ENCODE assay signal across 8 mouse cellular contexts in the genomic region with DNA sequence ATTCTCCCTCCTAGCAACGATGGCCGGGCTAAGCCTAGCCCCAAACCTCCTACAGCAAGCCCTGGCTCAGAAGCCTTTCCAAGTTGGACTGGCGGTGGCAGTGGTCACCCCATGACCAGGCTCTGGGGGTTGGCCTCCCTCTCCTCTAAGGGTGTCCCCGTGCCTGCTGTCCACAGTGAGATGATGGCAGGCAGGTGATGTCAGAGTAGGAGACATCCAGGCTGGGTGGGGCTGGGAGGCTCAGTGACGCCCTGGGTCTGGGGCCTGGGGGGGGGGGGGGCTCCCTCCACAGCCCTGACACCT. TPM values are rescaled to one million over a fixed set of nuclear protein-coding genes. Genes with fewer than 3 reads are reported as not detected.
DNase-seq lines count a peak whose midpoint lies in the region; ATAC-seq and TF ChIP-seq lines count a peak whose summit lies in the region.

No protein-coding gene starts in this region.

- peak overlapping the region; percentile 89 for H3K9ac ChIP-seq in kidney, postnatal 0 days (ENCODE audit: low read depth, low read length)
- peak overlapping the region; percentile 89 for H3K9ac ChIP-seq in embryonic facial prominence, embryonic 14.5 days (ENCODE audit: low read depth, low read length)
- peak overlapping the region; percentile 83 for H3K9ac ChIP-seq in intestine, embryonic 15.5 days
- H3K9ac ChIP-seq in midbrain, postnatal 0 days (replicated peaks; ENCODE audit: low read length, poor library complexity, severe bottlenecking), result peak overlapping the region; percentile 96

- peak overlapping the region; percentile 96; the same call in 1 of the 2 replicates for H3K27ac ChIP-seq in kidney, postnatal 0 days
- peak overlapping the region; percentile 82; the same call in 1 of the 2 replicates for H3K27ac ChIP-seq in embryonic facial prominence, embryonic 14.5 days (replicated peaks; ENCODE audit: low read depth, low read length)
- H3K27ac ChIP-seq in intestine, embryonic 15.5 days, result 0 out of 2 replicates have a peak overlapping the region, but pooled peaks have one; percentile 94
- H3K27ac ChIP-seq in midbrain, postnatal 0 days (ENCODE audit: low read depth, low read length), result peak overlapping the region; percentile 67; the same call in 1 of the 2 replicates

- H3K4me2 ChIP-seq in kidney, postnatal 0 days (ENCODE audit: low read length), result peak overlapping the region; percentile 98
- H3K4me2 ChIP-seq in embryonic facial prominence, embryonic 14.5 days (ENCODE audit: low read depth, low read length), result peak overlapping the region; percentile 88
- H3K4me2 ChIP-seq in intestine, embryonic 15.5 days (replicated peaks), result peak overlapping the region; percentile 94
- H3K4me2 ChIP-seq in midbrain, postnatal 0 days (ENCODE audit: low read depth, low read length, poor library complexity, severe bottlenecking), result peak overlapping the region; percentile 91

- ATAC-seq in kidney, postnatal 0 days (replicated peaks; ENCODE audit: low FRiP score, low read depth), result no peak
- ATAC-seq in embryonic facial prominence, embryonic 14.5 days (ENCODE audit: low read depth), result no peak
- ATAC-seq in intestine, embryonic 15.5 days, result no peak; the same call in 1 of the 2 replicates
- no peak for ATAC-seq in midbrain, postnatal 0 days (ENCODE audit: low FRiP score)
- no peak for ATAC-seq in erythroid progenitor cell, adult 5-6 weeks (replicated peaks; ENCODE audit: low FRiP score, poor library complexity, severe bottlenecking)

- 3% methylated on average over 5 of the region's 5 CpGs for WGBS in kidney, postnatal 0 days
- 19% methylated on average over 4 of the region's 5 CpGs for WGBS in embryonic facial prominence, embryonic 14.5 days
- 20% methylated on average over 5 of the region's 5 CpGs for WGBS in intestine, embryonic 15.5 days
- WGBS in midbrain, postnatal 0 days, result 16% methylated on average over 5 of the region's 5 CpGs

- H3K4me1 ChIP-seq in kidney, postnatal 0 days (replicated peaks; ENCODE audit: insufficient read depth, low read length), result peaks cover 9% of the 10 kb centered on the region; the same call in 1 of the 2 replicates
- H3K4me1 ChIP-seq in embryonic facial prominence, embryonic 14.5 days (ENCODE audit: control insufficient read depth, insufficient read depth, low read length), result peaks cover 24% of the 10 kb centered on the region
- peaks cover 32% of the 10 kb centered on the region for H3K4me1 ChIP-seq in intestine, embryonic 15.5 days (replicated peaks)
- H3K4me1 ChIP-seq in midbrain, postnatal 0 days (ENCODE audit: insufficient read depth, low read length), result peaks cover 9% of the 10 kb centered on the region; the same call in 1 of the 2 replicates

- intact Hi-C loops in left cerebral cortex, postnatal 14 days (cut with DNase I), result no loop called here

- no peak for TF ChIP-seq CTCF in kidney, postnatal 0 days (IDR thresholded peaks at IDR 0.05; ENCODE audit: low read depth)
- no peak for TF ChIP-seq CTCF in midbrain, postnatal 0 days (IDR thresholded peaks at IDR 0.05)

- no peaks in the 10 kb centered on the region for H3K27me3 ChIP-seq in kidney, postnatal 0 days (ENCODE audit: insufficient read depth, low read length)
- 0 out of 2 replicates have a peak, but pooled peaks cover 5% of the 10 kb centered on the region for H3K27me3 ChIP-seq in embryonic facial prominence, embryonic 14.5 days (replicated peaks; ENCODE audit: control insufficient read depth, insufficient read depth, low read length)
- 0 out of 2 replicates have a peak, but pooled peaks cover 4% of the 10 kb centered on the region for H3K27me3 ChIP-seq in intestine, embryonic 15.5 days (replicated peaks)
- H3K27me3 ChIP-seq in midbrain, postnatal 0 days (ENCODE audit: insufficient read depth, low read length), result no peaks in the 10 kb centered on the region

- H3K9me3 ChIP-seq in kidney, postnatal 0 days (replicated peaks; ENCODE audit: low read length), result no peaks in the 10 kb centered on the region
- H3K9me3 ChIP-seq in embryonic facial prominence, embryonic 14.5 days (ENCODE audit: control insufficient read depth, low read length), result no peaks in the 10 kb centered on the region
- no peaks in the 10 kb centered on the region for H3K9me3 ChIP-seq in intestine, embryonic 15.5 days
- no peaks in the 10 kb centered on the region for H3K9me3 ChIP-seq in midbrain, postnatal 0 days (ENCODE audit: low read length)

- H3K4me3 ChIP-seq in kidney, postnatal 0 days (replicated peaks; ENCODE audit: low read depth, low read length), result peak overlapping the region; percentile 80
- peak overlapping the region; percentile 85 for H3K4me3 ChIP-seq in embryonic facial prominence, embryonic 14.5 days (ENCODE audit: low read depth, low read length)
- peak overlapping the region; percentile 83 for H3K4me3 ChIP-seq in intestine, embryonic 15.5 days (replicated peaks)
- H3K4me3 ChIP-seq in midbrain, postnatal 0 days (ENCODE audit: low read depth, low read length), result peak overlapping the region; percentile 86

- H3K36me3 ChIP-seq in kidney, postnatal 0 days (ENCODE audit: insufficient read depth, low read length), result no peaks in the 10 kb centered on the region; the same call in 1 of the 2 replicates
- peaks cover 21% of the 10 kb centered on the region; the same call in 1 of the 2 replicates for H3K36me3 ChIP-seq in embryonic facial prominence, embryonic 14.5 days (ENCODE audit: control insufficient read depth, insufficient read depth, low read length)
- H3K36me3 ChIP-seq in intestine, embryonic 15.5 days, result no peaks in the 10 kb centered on the region
- H3K36me3 ChIP-seq in midbrain, postnatal 0 days (ENCODE audit: insufficient read depth, low read length), result no peaks in the 10 kb centered on the region

- no peak for DNase-seq in kidney, postnatal 0 days (ENCODE audit: low spot score)
- DNase-seq in kidney, adult 8-10 months, result no peak
- no peak for DNase-seq in embryonic facial prominence, embryonic 14.5 days (ENCODE audit: low spot score)
- DNase-seq in midbrain, postnatal 0 days (ENCODE audit: low spot score), result no peak
- DNase-seq in kidney, postnatal 4 days, result no peak
- DNase-seq in left cerebral cortex, postnatal 14 days (ENCODE audit: low spot score in 2 of 2), result no peak

RNA-seq across cellular contexts. Expression of gene Cep170b, which starts 2.7 kb away (rescaled TPM):
- polyA plus RNA-seq in kidney, postnatal 0 days (2015; fragmentation: Nextera tagmentation; extraction: Ambion mirVana), result 13.6 and 13.9 TPM in 2 replicates
- polyA plus RNA-seq in embryonic facial prominence, embryonic 14.5 days (2014; fragmentation: Nextera tagmentation; extraction: Ambion mirVana), result 13.3 and 14.4 TPM in 2 replicates
- 20.1 and 22.4 TPM in 2 replicates for polyA plus RNA-seq in intestine, embryonic 15.5 days (2015; fragmentation: Nextera tagmentation; extraction: Ambion mirVana)
- total RNA-seq in midbrain, postnatal 0 days (2014; rRNA removed), result 125 and 140 TPM in 2 replicates
- polyA plus RNA-seq in midbrain, postnatal 0 days (2015; fragmentation: Nextera tagmentation; extraction: Ambion mirVana), result 42.7 and 46.4 TPM in 2 replicates
- 1.3 TPM in 1 of 2 replicates, not detected in the other for total RNA-seq in erythroid progenitor cell, adult 5-6 weeks (2015; ENCODE audit: low replicate concordance)
- total RNA-seq in erythroid progenitor cell, adult 5-6 weeks (2017; ENCODE audit: low replicate concordance), result not detected in 2 replicates
- total RNA-seq in left cerebral cortex, postnatal 14 days (2021), result 100 to 1,000 TPM; 223 to 225 TPM

RNA-seq across cellular contexts. Expression of gene Pld4, which starts 37.5 kb away (rescaled TPM):
- polyA plus RNA-seq in kidney, postnatal 0 days (2015; fragmentation: Nextera tagmentation; extraction: Ambion mirVana), result 7.8 TPM in 2 replicates
- 12.8 and 13.0 TPM in 2 replicates for polyA plus RNA-seq in embryonic facial prominence, embryonic 14.5 days (2014; fragmentation: Nextera tagmentation; extraction: Ambion mirVana)
- 11.6 and 12.6 TPM in 2 replicates for polyA plus RNA-seq in intestine, embryonic 15.5 days (2015; fragmentation: Nextera tagmentation; extraction: Ambion mirVana)
- total RNA-seq in midbrain, postnatal 0 days (2014; rRNA removed), result 12.2 and 12.6 TPM in 2 replicates
- polyA plus RNA-seq in midbrain, postnatal 0 days (2015; fragmentation: Nextera tagmentation; extraction: Ambion mirVana), result 8.8 TPM in 2 replicates
- total RNA-seq in erythroid progenitor cell, adult 5-6 weeks (2015; ENCODE audit: low replicate concordance), result 20.1 and 29.9 TPM in 2 replicates
- 8.9 and 14.0 TPM in 2 replicates for total RNA-seq in erythroid progenitor cell, adult 5-6 weeks (2017; ENCODE audit: low replicate concordance)
- 10 to 100 TPM in 1 of 2 experiments, 1 to 10 TPM in 1; 9.8 to 11.4 TPM for total RNA-seq in left cerebral cortex, postnatal 14 days (2021)

RNA-seq across cellular contexts. Expression of gene Zbtb42, which starts 44.4 kb away (rescaled TPM):
- polyA plus RNA-seq in kidney, postnatal 0 days (2015; fragmentation: Nextera tagmentation; extraction: Ambion mirVana), result 5.9 and 6.7 TPM in 2 replicates
- polyA plus RNA-seq in embryonic facial prominence, embryonic 14.5 days (2014; fragmentation: Nextera tagmentation; extraction: Ambion mirVana), result 3.7 and 3.8 TPM in 2 replicates
- polyA plus RNA-seq in intestine, embryonic 15.5 days (2015; fragmentation: Nextera tagmentation; extraction: Ambion mirVana), result 7.5 and 10.3 TPM in 2 replicates
- 0.94 and 1.5 TPM in 2 replicates for total RNA-seq in midbrain, postnatal 0 days (2014; rRNA removed)
- 1.2 and 1.8 TPM in 2 replicates for polyA plus RNA-seq in midbrain, postnatal 0 days (2015; fragmentation: Nextera tagmentation; extraction: Ambion mirVana)
- total RNA-seq in erythroid progenitor cell, adult 5-6 weeks (2015; ENCODE audit: low replicate concordance), result 10.1 TPM in 1 of 2 replicates, not detected in the other
- total RNA-seq in erythroid progenitor cell, adult 5-6 weeks (2017; ENCODE audit: low replicate concordance), result 0.39 TPM in 1 of 2 replicates, not detected in the other
- total RNA-seq in left cerebral cortex, postnatal 14 days (2021), result under 1 TPM; 0.25 to 0.68 TPM

RNA-seq across cellular contexts. Expression of gene Akt1, which starts 48.3 kb away (rescaled TPM):
- 72.5 and 114 TPM in 2 replicates for polyA plus RNA-seq in kidney, postnatal 0 days (2015; fragmentation: Nextera tagmentation; extraction: Ambion mirVana)
- 76.4 and 84.0 TPM in 2 replicates for polyA plus RNA-seq in embryonic facial prominence, embryonic 14.5 days (2014; fragmentation: Nextera tagmentation; extraction: Ambion mirVana)
- 128 and 141 TPM in 2 replicates for polyA plus RNA-seq in intestine, embryonic 15.5 days (2015; fragmentation: Nextera tagmentation; extraction: Ambion mirVana)
- 201 and 208 TPM in 2 replicates for total RNA-seq in midbrain, postnatal 0 days (2014; rRNA removed)
- polyA plus RNA-seq in midbrain, postnatal 0 days (2015; fragmentation: Nextera tagmentation; extraction: Ambion mirVana), result 93.1 and 93.3 TPM in 2 replicates
- total RNA-seq in erythroid progenitor cell, adult 5-6 weeks (2015; ENCODE audit: low replicate concordance), result 22.6 and 24.1 TPM in 2 replicates
- total RNA-seq in erythroid progenitor cell, adult 5-6 weeks (2017; ENCODE audit: low replicate concordance), result 24.5 and 40.9 TPM in 2 replicates
- total RNA-seq in left cerebral cortex, postnatal 14 days (2021), result 100 to 1,000 TPM; 137 to 144 TPM
